Mouse (Mus musculus) neural tube, embryonic 13.5 days (tissue): ENCODE data around the gene Dtx3l. TPM values are rescaled to one million over a fixed set of nuclear protein-coding genes. Genes with fewer than 3 reads are reported as not detected.

Source experiments
- ATAC-seq: fragments of 200-750 bp; cut with Nextera tagmentation; 2 replicates; pipeline ENCODE4 v1.8.0; 2017; ENCODE audit warnings: low read depth, mild to moderate bottlenecking, moderate TSS enrichment, moderate library complexity
- H3K27ac ChIP-seq: fragments of 300-500 bp; sonication (generic); replicated peaks from 2 replicates; pipeline ENCODE4 v1.5.1; 2015; ENCODE audit warnings: moderate library complexity, mild to moderate bottlenecking, inconsistent platforms
- H3K27me3 ChIP-seq: fragments of 300-500 bp; sonication (generic); 2 replicates; pipeline ENCODE4 v1.6.1; 2015; ENCODE audit warnings: mild to moderate bottlenecking, inconsistent platforms
- H3K36me3 ChIP-seq: fragments of 300-500 bp; sonication (generic); 2 replicates; pipeline ENCODE4 v1.6.1; 2015; ENCODE audit warnings: mild to moderate bottlenecking, inconsistent platforms
- H3K4me1 ChIP-seq: fragments of 300-500 bp; sonication (generic); replicated peaks from 2 replicates; pipeline ENCODE4 v1.6.1; 2015; ENCODE audit warnings: inconsistent platforms
- H3K4me2 ChIP-seq: fragments of 300-500 bp; sonication (generic); 2 replicates; pipeline ENCODE4 v1.6.1; 2015; ENCODE audit warnings: inconsistent platforms, mild to moderate bottlenecking, moderate library complexity
- H3K4me3 ChIP-seq: fragments of 300-500 bp; sonication (generic); 2 replicates; pipeline ENCODE4 v1.5.1; 2015; ENCODE audit warnings: mild to moderate bottlenecking, inconsistent platforms
- H3K9ac ChIP-seq: fragments of 300-500 bp; sonication (generic); 2 replicates; pipeline ENCODE4 v1.6.1; 2015; ENCODE audit warnings: moderate library complexity, mild to moderate bottlenecking, inconsistent platforms
- H3K9me3 ChIP-seq: fragments of 300-500 bp; sonication (generic); 2 replicates; pipeline ENCODE4 v1.6.1; 2016; ENCODE audit warnings: inconsistent platforms
- WGBS: fragments of 180-500 bp; shearing (Covaris S2); methylation state at CpG from one replicate; pipeline ENCODE4 v1.1.7; 2015; 5-methylcytosine and 5-hydroxymethylcytosine counted together
- polyA plus RNA-seq: library from polyadenylated mRNA; unstranded; fragments of >200 nt; fragmentation: Nextera tagmentation; extraction: Ambion mirVana; gene quantifications from 2 replicates; pipeline ENCODE4 v1.2.1, GENCODE M21; 2015

Dtx3l gene
- polyA plus RNA-seq, 1 experiment from 2014 or later, result 1.2 TPM

DNA sequence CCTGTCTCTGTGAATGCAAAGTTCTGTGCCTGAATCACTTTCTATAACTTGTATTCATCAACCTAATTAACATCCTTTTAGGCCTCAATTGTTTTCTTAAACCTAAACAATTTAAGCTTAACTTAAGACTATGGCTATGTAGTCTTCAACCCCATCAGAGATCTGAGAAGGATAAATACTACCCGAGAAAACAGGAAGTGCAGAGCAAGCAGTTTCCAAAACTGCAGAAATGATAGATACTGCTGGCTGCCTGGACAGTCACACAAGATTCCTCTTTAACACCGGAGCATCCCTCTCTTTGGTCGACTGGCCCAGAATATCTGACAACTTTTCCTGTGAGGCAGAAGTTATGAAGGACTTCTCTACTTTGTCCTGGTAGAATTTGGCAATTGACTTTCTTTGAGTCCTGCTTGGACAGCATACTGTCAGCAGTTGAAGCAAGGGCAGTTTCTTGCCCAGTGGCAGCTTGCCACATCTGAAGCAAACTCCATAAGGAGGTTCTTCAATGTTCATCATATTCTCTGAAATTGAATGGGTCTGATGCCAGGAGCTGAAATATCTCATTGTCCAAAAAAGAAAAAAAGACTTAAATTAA is 16.6 kb downstream of the Dtx3l start:
- Histone ChIP-seq H3K27ac (no peak overlapping the region), H3K9me3 (no peaks in the 10 kb centered on the region), H3K9ac (no peak overlapping the region), H3K36me3 (no peaks in the 10 kb centered on the region), H3K4me1 (no peaks in the 10 kb centered on the region), H3K27me3 (no peaks in the 10 kb centered on the region), H3K4me2 (no peak overlapping the region), H3K4me3 (no peak overlapping the region)
- ATAC-seq, result no peak
- 83% methylated on average over 3 of the region's 3 CpGs for WGBS

- no peaks in the 10 kb centered on the region for H3K9me3 ChIP-seq
- ATAC-seq, result no peak
- H3K27me3 ChIP-seq, result no peaks in the 10 kb centered on the region
- WGBS, result 87% methylated on average over 2 of the region's 2 CpGs
- no peaks in the 10 kb centered on the region for H3K4me1 ChIP-seq
- no peak overlapping the region for H3K9ac ChIP-seq
- H3K4me2 ChIP-seq, result no peak overlapping the region
- no peak overlapping the region for H3K27ac ChIP-seq
- H3K4me3 ChIP-seq, result no peak overlapping the region
- no peaks in the 10 kb centered on the region for H3K36me3 ChIP-seq
Observed at GRCm38 (mm10) chr16:35921676-35922235, 17.2 kb downstream of the Dtx3l start.

- no peaks in the 10 kb centered on the region for H3K9me3 ChIP-seq
- H3K27ac ChIP-seq, result no peak overlapping the region
- no peak overlapping the region for H3K4me2 ChIP-seq
- no peaks in the 10 kb centered on the region for H3K36me3 ChIP-seq
- no peaks in the 10 kb centered on the region for H3K4me1 ChIP-seq
- H3K4me3 ChIP-seq, result no peak overlapping the region
- H3K9ac ChIP-seq, result no peak overlapping the region
- no peak for ATAC-seq
- 78% methylated on average over 6 of the region's 6 CpGs for WGBS
- no peaks in the 10 kb centered on the region for H3K27me3 ChIP-seq
Observed at GRCm38 (mm10) chr16:35918721-35919543, 20.0 kb downstream of the Dtx3l start.

- H3K9ac ChIP-seq, result no peak overlapping the region
- WGBS, result 79% methylated on average over 5 of the region's 5 CpGs
- ATAC-seq, result no peak
Observed at GRCm38 (mm10) chr16:35914301-35914700, 24.6 kb downstream of the Dtx3l start.

GRCm38 (mm10) chr16:35913526-35913925 is 25.4 kb downstream of the Dtx3l start:
- H3K27ac ChIP-seq, result no peak overlapping the region
- no peaks in the 10 kb centered on the region for H3K27me3 ChIP-seq
- no peak for ATAC-seq
- no peak overlapping the region for H3K4me3 ChIP-seq
- WGBS, result 78% methylated on average over 1 of the region's 1 CpGs
- H3K9ac ChIP-seq, result no peak overlapping the region
- no peaks in the 10 kb centered on the region for H3K4me1 ChIP-seq
- H3K4me2 ChIP-seq, result no peak overlapping the region
- peaks cover 4% of the 10 kb centered on the region; the same call in 1 of the 2 replicates for H3K9me3 ChIP-seq
- no peaks in the 10 kb centered on the region for H3K36me3 ChIP-seq

More at GRCm38 (mm10) chr16:35914301-35914700, 24.6 kb downstream of the Dtx3l start:
- H3K4me1 ChIP-seq, result no peaks in the 10 kb centered on the region
- H3K27me3 ChIP-seq, result no peaks in the 10 kb centered on the region
- H3K36me3 ChIP-seq, result no peaks in the 10 kb centered on the region
- H3K27ac ChIP-seq, result no peak overlapping the region
- H3K4me2 ChIP-seq, result no peak overlapping the region
- no peak overlapping the region for H3K4me3 ChIP-seq
- H3K9me3 ChIP-seq, result no peaks in the 10 kb centered on the region

- no peak overlapping the region for H3K4me2 ChIP-seq
- H3K4me1 ChIP-seq, result no peaks in the 10 kb centered on the region
- no peaks in the 10 kb centered on the region for H3K36me3 ChIP-seq
- no peaks in the 10 kb centered on the region for H3K27me3 ChIP-seq
- no peak for ATAC-seq
- no peak overlapping the region for H3K27ac ChIP-seq
- WGBS, result 75% methylated on average over 3 of the region's 3 CpGs
- no peak overlapping the region for H3K4me3 ChIP-seq
- peaks cover 4% of the 10 kb centered on the region; the same call in 1 of the 2 replicates for H3K9me3 ChIP-seq
- no peak overlapping the region for H3K9ac ChIP-seq
Observed at GRCm38 (mm10) chr16:35911449-35911848, 27.5 kb downstream of the Dtx3l start.

- Histone ChIP-seq H3K4me3 (no peak overlapping the region), H3K27me3 (no peaks in the 10 kb centered on the region), H3K27ac (no peak overlapping the region), H3K9ac (no peak overlapping the region), H3K9me3 (peaks cover 4% of the 10 kb centered on the region; the same call in 1 of the 2 replicates), H3K36me3 (no peaks in the 10 kb centered on the region), H3K4me2 (no peak overlapping the region), H3K4me1 (no peaks in the 10 kb centered on the region)
- WGBS, result 55% methylated on average over 4 of the region's 4 CpGs
- no peak for ATAC-seq
Observed at GRCm38 (mm10) chr16:35907432-35908201, 31.3 kb downstream of the Dtx3l start.

GRCm38 (mm10) chr16:35906887-35907286 is 32.1 kb downstream of the Dtx3l start:
- Histone ChIP-seq H3K9me3 (peaks cover 4% of the 10 kb centered on the region; the same call in 1 of the 2 replicates), H3K4me1 (no peaks in the 10 kb centered on the region), H3K27ac (no peak overlapping the region), H3K27me3 (no peaks in the 10 kb centered on the region), H3K4me3 (no peak overlapping the region), H3K36me3 (no peaks in the 10 kb centered on the region), H3K9ac (no peak overlapping the region), H3K4me2 (no peak overlapping the region)
- WGBS, result 85% methylated on average over 7 of the region's 7 CpGs
- ATAC-seq, result no peak

DNA sequence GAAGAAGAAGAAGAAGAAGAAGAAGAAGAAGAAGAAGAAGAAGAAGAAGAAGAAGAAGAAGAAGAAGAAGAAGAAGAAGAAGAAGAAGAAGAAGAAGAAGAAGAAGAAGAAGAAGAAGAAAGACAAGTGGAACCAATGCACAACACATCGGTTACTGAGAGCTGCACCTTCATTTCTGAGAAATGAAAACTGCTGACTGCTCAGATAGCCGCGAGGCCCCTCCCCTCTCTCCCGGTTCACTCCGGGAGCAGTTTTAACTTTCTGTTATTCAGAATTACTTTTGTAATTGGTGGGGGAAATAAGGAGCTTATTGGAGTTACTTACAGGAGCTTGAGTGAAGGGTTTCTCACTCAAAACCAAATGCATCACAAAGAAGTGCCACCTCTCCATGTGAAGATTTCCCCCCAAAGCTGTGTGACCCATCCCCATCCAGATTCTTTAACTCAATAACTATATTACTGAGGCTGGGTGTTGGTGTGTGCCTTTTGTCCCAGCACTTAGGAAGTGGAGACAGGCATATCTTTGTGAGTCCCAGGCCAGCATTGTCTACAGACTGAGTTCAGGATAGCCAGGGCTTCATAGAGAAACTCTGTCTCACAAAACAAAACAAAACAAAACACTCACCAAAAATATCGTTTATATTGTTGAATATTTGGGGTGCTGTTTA is 33.0 kb downstream of the Dtx3l start:
- H3K9ac ChIP-seq, result no peak overlapping the region
- H3K27me3 ChIP-seq, result no peaks in the 10 kb centered on the region
- no peak overlapping the region for H3K4me3 ChIP-seq
- WGBS, result 87% methylated on average over 6 of the region's 6 CpGs
- ATAC-seq, result no peak
- H3K9me3 ChIP-seq, result peaks cover 4% of the 10 kb centered on the region; the same call in 1 of the 2 replicates
- no peak overlapping the region for H3K4me2 ChIP-seq
- H3K36me3 ChIP-seq, result no peaks in the 10 kb centered on the region
- H3K27ac ChIP-seq, result no peak overlapping the region
- no peaks in the 10 kb centered on the region for H3K4me1 ChIP-seq

GRCm38 (mm10) chr16:35905355-35905754 is 33.6 kb downstream of the Dtx3l start:
- no peak for ATAC-seq
- Histone ChIP-seq H3K27ac (no peak overlapping the region), H3K9ac (no peak overlapping the region), H3K27me3 (no peaks in the 10 kb centered on the region), H3K4me1 (no peaks in the 10 kb centered on the region), H3K4me2 (no peak overlapping the region), H3K9me3 (peaks cover 4% of the 10 kb centered on the region; the same call in 1 of the 2 replicates), H3K4me3 (no peak overlapping the region), H3K36me3 (no peaks in the 10 kb centered on the region)
- WGBS, result 92% methylated on average over 3 of the region's 3 CpGs

DNA sequence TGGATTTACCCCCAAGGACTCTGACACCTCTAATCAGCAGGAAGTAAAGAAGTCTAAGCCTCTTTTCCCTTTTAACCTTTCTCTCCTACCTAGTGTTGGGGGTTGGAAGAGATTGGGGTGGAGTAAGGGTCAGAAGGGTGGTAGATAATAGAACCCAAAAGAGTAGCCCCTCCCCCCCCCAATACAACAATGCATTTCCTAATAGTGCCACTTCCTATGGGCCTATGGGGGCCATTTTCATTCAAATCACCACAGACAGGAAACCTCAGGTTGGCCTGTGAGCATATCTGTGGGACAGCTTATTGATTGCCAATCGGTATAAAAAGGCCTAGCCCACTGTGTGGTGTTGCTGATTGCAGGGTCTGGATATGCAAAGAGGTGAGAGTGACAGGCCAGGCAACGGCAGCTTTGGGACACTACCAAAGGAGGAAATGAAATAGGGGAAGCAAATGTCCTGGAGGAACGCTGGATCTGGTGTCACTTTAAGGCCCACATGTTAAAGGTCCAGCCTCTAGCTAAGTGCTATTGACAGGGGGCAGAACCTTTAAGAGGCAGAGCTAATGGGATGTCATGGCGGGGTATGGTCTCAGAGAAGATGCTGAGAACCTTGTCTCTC is 34.7 kb downstream of the Dtx3l start:
- no peaks in the 10 kb centered on the region for H3K36me3 ChIP-seq
- no peak overlapping the region for H3K9ac ChIP-seq
- 55% methylated on average over 4 of the region's 4 CpGs for WGBS
- H3K27me3 ChIP-seq, result no peaks in the 10 kb centered on the region
- no peaks in the 10 kb centered on the region for H3K4me1 ChIP-seq
- no peak overlapping the region for H3K27ac ChIP-seq
- ATAC-seq, result no peak
- no peak overlapping the region for H3K4me2 ChIP-seq
- H3K4me3 ChIP-seq, result no peak overlapping the region
- peaks cover 4% of the 10 kb centered on the region; the same call in 1 of the 2 replicates for H3K9me3 ChIP-seq
